Mouse (Mus musculus) ES-E14 (cell line): ENCODE data around the gene Ccl24. TPM values are rescaled to one million over a fixed set of nuclear protein-coding genes. Genes with fewer than 3 reads are reported as not detected.

ENCODE experiments used
- DNase-seq: peaks from one replicate; pipeline ENCODE4 v3.0.0-alpha.2; 2013; ENCODE audit warnings: low read depth, low spot score
- H3K27ac ChIP-seq: 2 replicates; pipeline ENCODE4 v1.5.1; 2012; ENCODE audit warnings: low read depth, mild to moderate bottlenecking, low read length, moderate library complexity, mixed read lengths; ENCODE audit not compliant: poor library complexity, insufficient read depth, severe bottlenecking
- H3K36me3 ChIP-seq: 2 replicates; pipeline ENCODE4 v1.6.1; 2012; ENCODE audit warnings: mild to moderate bottlenecking, low read length, moderate library complexity, mixed read lengths; ENCODE audit not compliant: control insufficient read depth, poor library complexity, insufficient read depth, severe bottlenecking
- H3K4me1 ChIP-seq, 2 experiments: fragments of 150-350 bp in 1 of 2; sonication (generic) in 1 of 2; 2 replicates each; pipeline ENCODE4 v1.6.1; 2012; ENCODE audit warnings: low read length in 2 of 2, mild to moderate bottlenecking in 1 of 2, mixed read lengths in 1 of 2; ENCODE audit not compliant: control insufficient read depth in 2 of 2, insufficient read depth in 2 of 2, poor library complexity in 1 of 2
- H3K4me3 ChIP-seq, 2 experiments: fragments of 150-350 bp in 1 of 2; sonication (generic) in 1 of 2; 2 replicates each; pipeline ENCODE4 v1.5.1; 2012; ENCODE audit warnings: low read length in 2 of 2, low read depth in 1 of 2, mild to moderate bottlenecking in 1 of 2, mixed read lengths in 1 of 2; ENCODE audit not compliant: insufficient read depth in 1 of 2, poor library complexity in 1 of 2, severe bottlenecking in 1 of 2
- H3K9ac ChIP-seq: 2 replicates; pipeline ENCODE4 v1.6.1; 2012; ENCODE audit warnings: low read depth, mild to moderate bottlenecking, low read length, mixed read lengths; ENCODE audit not compliant: poor library complexity, insufficient read depth, severe bottlenecking
- H3K9me3 ChIP-seq: fragments of 150-350 bp; sonication (generic); 2 replicates; pipeline ENCODE4 v1.6.1; 2012; ENCODE audit warnings: low read depth, mild to moderate bottlenecking, low read length; ENCODE audit not compliant: control insufficient read depth, insufficient read depth
- CHD2 ChIP-seq: IDR thresholded peaks from 2 replicates; pipeline ENCODE4 v1.6.1; 2014; ENCODE audit warnings: mild to moderate bottlenecking, low read depth, low read length, inconsistent platforms
- HCFC1 ChIP-seq: IDR thresholded peaks from 2 replicates; pipeline ENCODE4 v1.6.1; 2012; ENCODE audit warnings: low read length, inconsistent platforms, borderline replicate concordance; ENCODE audit not compliant: insufficient read depth
- MAFK ChIP-seq: IDR thresholded peaks from 2 replicates; pipeline ENCODE4 v1.6.1; 2014; ENCODE audit warnings: mild to moderate bottlenecking, low read depth, low read length, inconsistent platforms; ENCODE audit not compliant: insufficient read depth
- ZC3H11A ChIP-seq: IDR thresholded peaks from 2 replicates; pipeline ENCODE4 v1.6.1; 2012; ENCODE audit warnings: low read depth, mild to moderate bottlenecking, inconsistent platforms, low read length, borderline replicate concordance
- ZNF384 ChIP-seq: IDR thresholded peaks from 2 replicates; pipeline ENCODE4 v1.6.1; 2012; ENCODE audit warnings: low read depth, low read length, inconsistent platforms
- in situ Hi-C, 2 experiments: fragments of 600-800 bp; cut with MboI; formaldehyde crosslinking; loops; one replicate each; pipeline ENCODE4 v1.15.1; 2025; ENCODE audit warnings: low sequenced_read_pairs in 2 of 2, inconsistent platforms in 1 of 2; ENCODE audit not compliant: unreplicated experiment in 2 of 2
- total RNA-seq: library from RNA; depleted of rRNA; stranded (reverse); fragments of 300-350 nt; gene quantifications from 2 replicates; pipeline ENCODE4 v1.2.3, GENCODE M21; 2012

Ccl24 gene
- total RNA-seq, 1 experiment: not detected

- no peak for DNase-seq
- peak overlapping the region; percentile 84 to 93 for H3K4me3 ChIP-seq
These were observed 28.8 kb downstream of the Ccl24 start for GRCm38 (mm10) chr5:135544032-135544558.

DNA sequence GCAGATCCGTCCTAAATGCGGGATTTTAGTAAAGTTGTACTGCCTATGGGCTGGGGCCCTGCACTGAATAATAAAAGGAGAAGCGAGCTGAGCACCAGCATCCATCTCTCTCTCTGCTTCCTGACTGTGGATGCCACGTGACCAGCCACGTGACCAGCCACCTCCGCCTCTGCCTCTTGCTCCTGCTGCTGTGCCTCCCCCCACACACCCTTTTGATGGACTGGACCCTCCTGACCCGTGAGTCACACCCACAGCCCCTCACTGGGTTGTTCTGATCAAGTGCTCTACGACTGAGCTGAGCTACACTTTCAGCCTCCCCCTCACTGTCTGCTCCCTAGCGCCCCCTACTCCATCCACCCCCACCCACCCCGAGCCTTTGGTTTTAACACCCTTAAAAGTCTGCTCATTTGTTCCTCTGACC is 35.0 kb downstream of the Ccl24 start:
- no peaks in the 10 kb centered on the region for H3K9me3 ChIP-seq
- in situ Hi-C loops: no loop called here
- no peak overlapping the region for H3K9ac ChIP-seq
- no peak for DNase-seq
- H3K36me3 ChIP-seq: no peaks in the 10 kb centered on the region
- no peak overlapping the region for H3K27ac ChIP-seq
- peaks cover 4 to 10% of the 10 kb centered on the region in 2 experiments; a peak in 1 of 4 replicates for H3K4me1 ChIP-seq
- H3K4me3 ChIP-seq: no peak overlapping the region
- TF ChIP-seq ZNF384 (no peak), ZC3H11A (no peak), MAFK (no peak), HCFC1 (no peak), CHD2 (no peak)

More at GRCm38 (mm10) chr5:135544032-135544558, 28.8 kb downstream of the Ccl24 start:
- no peak overlapping the region for H3K9ac ChIP-seq
- H3K27ac ChIP-seq: no peak overlapping the region
- H3K36me3 ChIP-seq: no peaks in the 10 kb centered on the region
- TF ChIP-seq HCFC1 (no peak), CHD2 (no peak), ZC3H11A (no peak), MAFK (no peak), ZNF384 (no peak)
- H3K9me3 ChIP-seq: no peaks in the 10 kb centered on the region
- in situ Hi-C loops: no loop called here
- no peaks in the 10 kb centered on the region for H3K4me1 ChIP-seq

DNA sequence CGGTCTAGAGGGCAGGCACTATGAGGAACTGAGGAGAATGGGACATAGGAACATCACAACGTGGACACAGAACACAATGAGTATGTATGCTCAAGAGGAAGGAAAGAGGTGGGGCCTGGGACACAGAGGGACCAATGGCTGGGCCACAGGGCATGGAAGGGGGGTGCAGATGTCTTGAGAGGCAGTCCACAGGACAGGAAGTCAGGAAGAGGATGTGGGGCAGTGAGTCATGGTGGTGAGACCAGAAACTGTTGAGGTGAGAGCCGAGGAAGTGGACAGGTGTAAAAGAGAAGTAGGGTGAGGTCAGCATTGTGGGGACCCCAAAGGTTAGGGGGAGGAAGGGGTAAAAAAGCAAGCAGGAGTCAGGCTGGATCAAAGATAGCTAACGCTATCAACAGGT is 35.5 kb downstream of the Ccl24 start:
- no peak overlapping the region for H3K27ac ChIP-seq
- H3K9ac ChIP-seq: 0 out of 2 replicates have a peak overlapping the region, but pooled peaks have one; percentile 10
- no peak overlapping the region for H3K4me3 ChIP-seq
- no peaks in the 10 kb centered on the region for H3K36me3 ChIP-seq
- peaks cover 4 to 10% of the 10 kb centered on the region in 2 experiments; a peak in 1 of 4 replicates for H3K4me1 ChIP-seq
- no peak for DNase-seq
- TF ChIP-seq CHD2 (no peak), HCFC1 (no peak), ZNF384 (no peak), MAFK (no peak), ZC3H11A (no peak)
- in situ Hi-C loops: no loop called here
- H3K9me3 ChIP-seq: no peaks in the 10 kb centered on the region

DNA sequence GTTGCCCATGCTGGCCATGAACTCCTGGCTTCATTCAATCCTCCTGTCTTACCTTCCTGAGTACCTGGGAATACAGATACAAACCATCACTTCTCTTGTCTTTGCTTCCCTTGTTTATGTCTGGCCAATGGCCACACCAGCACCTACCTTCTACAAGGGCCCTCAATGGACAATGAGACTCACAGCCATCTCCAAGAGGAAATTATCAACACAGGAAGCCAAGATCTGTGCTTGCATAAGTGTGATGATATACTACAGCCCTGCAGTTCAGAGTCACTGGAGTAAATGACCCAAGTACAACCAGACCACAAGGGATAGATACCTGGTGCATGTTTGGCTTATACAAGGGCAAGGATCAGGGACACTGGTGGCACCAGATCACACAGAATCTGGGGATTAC is 37.0 kb downstream of the Ccl24 start:
- TF ChIP-seq CHD2: no peak
- TF ChIP-seq MAFK: no peak
- no peak for TF ChIP-seq ZC3H11A
- TF ChIP-seq HCFC1: no peak
- TF ChIP-seq ZNF384: no peak
- in situ Hi-C loops: no loop called here
- H3K36me3 ChIP-seq: no peaks in the 10 kb centered on the region
- peaks cover 4 to 10% of the 10 kb centered on the region in 2 experiments; a peak in 1 of 4 replicates for H3K4me1 ChIP-seq
- H3K9ac ChIP-seq: no peak overlapping the region
- H3K9me3 ChIP-seq: no peaks in the 10 kb centered on the region
- no peak overlapping the region for H3K4me3 ChIP-seq
- no peak overlapping the region for H3K27ac ChIP-seq
- DNase-seq: no peak
